Comparison of ENCODE assay signal across 13 mouse cellular contexts in the genomic region with DNA sequence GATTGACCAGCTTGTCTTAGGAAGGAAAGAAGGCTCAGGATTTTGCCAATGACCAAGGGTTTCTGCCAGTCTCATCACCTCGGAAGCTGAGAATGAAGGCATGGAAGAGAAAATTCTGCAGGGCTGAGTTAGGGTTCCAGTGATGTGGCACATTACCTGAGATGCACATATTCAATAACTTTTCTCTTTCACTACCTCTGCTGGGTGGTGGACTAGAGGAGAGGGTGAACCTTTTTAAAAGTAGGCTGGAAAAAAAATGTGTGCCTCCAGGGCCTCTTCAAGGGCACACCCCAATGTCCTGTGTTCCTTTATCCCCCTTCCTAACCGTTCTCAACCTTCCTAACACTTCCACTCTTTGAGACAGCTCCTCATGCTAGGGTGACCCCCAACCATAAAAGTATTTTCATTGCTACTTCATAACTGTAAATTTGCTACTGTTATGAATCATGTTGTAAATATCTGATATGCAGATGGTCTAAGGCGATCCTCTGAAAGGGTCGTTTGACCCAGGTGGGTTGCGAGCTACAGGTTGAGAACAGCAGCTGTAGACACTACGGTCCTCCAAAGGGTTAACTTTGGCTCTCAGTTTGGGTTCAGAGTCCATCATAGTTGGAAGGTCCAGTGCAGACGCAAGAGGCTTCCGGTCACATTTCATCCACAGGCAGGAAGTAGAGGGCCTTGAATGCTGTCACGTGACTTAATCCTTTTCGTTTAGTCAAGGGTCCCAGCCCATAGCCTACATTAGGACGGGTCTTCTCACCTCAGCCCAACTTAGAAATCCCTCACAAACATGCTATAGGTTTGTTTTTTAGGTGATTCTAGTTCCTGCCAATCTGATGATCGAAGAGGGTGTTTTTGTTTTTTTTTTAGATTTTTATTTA.
DNase-seq lines count a peak whose midpoint lies in the region; ATAC-seq and TF ChIP-seq lines count a peak whose summit lies in the region.
"Had no signal": no experiment of that assay in that cellular context is flagged by ENCODE, and none has a peak within 500 bp of the region (broad histone marks: within the 10 kb centered on the region; RNA-seq: fewer than 3 reads in every experiment).

No protein-coding gene starts in this region.

- no peaks in the 10 kb centered on the region for H3K9me3 ChIP-seq in intestine, embryonic 15.5 days
- H3K9me3 ChIP-seq in stomach, embryonic 14.5 days (ENCODE audit: control insufficient read depth, low read depth, low read length): no peaks in the 10 kb centered on the region
- H3K9me3 ChIP-seq: embryonic facial prominence, embryonic 13.5 days; forebrain, embryonic 13.5 days; limb, embryonic 15.5 days; megakaryocyte, embryonic 14.5 days; neural tube, embryonic 15.5 days had no signal

- TF ChIP-seq POLR2A in liver, adult 2 months (IDR thresholded peaks at IDR 0.05; ENCODE audit: extremely low read depth, insufficient read depth, low read length): no peak

- no peak overlapping the region for H3K9ac ChIP-seq in liver, adult 2 months (ENCODE audit: low read depth, low read length)
- no peak overlapping the region for H3K9ac ChIP-seq in intestine, embryonic 15.5 days
- no peak overlapping the region for H3K9ac ChIP-seq in stomach, embryonic 14.5 days (replicated peaks; ENCODE audit: low read depth, low read length)
- H3K9ac ChIP-seq: embryonic facial prominence, embryonic 13.5 days; forebrain, embryonic 13.5 days; limb, embryonic 15.5 days; neural tube, embryonic 15.5 days had no signal

- H3K27ac ChIP-seq in liver, adult 2 months (replicated peaks; ENCODE audit: insufficient read depth, low read depth, low read length): no peak overlapping the region
- peak overlapping the region; percentile 57 for H3K27ac ChIP-seq in intestine, embryonic 15.5 days
- H3K27ac ChIP-seq in stomach, embryonic 14.5 days (ENCODE audit: low read length): 0 out of 2 replicates have a peak overlapping the region, but pooled peaks have one; percentile 23
- H3K27ac ChIP-seq: embryonic facial prominence, embryonic 13.5 days; forebrain, embryonic 13.5 days; limb, embryonic 15.5 days; neural tube, embryonic 15.5 days had no signal

- 37% methylated on average over 12 of the region's 12 CpGs for WGBS in liver, adult 2 months
- WGBS in intestine, embryonic 15.5 days: 58% methylated on average over 12 of the region's 12 CpGs
- 59% methylated on average over 12 of the region's 12 CpGs for WGBS in stomach, embryonic 14.5 days

- peaks cover 14% of the 10 kb centered on the region for H3K4me1 ChIP-seq in liver, adult 2 months (ENCODE audit: control insufficient read depth, insufficient read depth, low read length)
- 0 out of 2 replicates have a peak, but pooled peaks cover 3% of the 10 kb centered on the region for H3K4me1 ChIP-seq in intestine, embryonic 15.5 days (replicated peaks)
- no peaks in the 10 kb centered on the region for H3K4me1 ChIP-seq in stomach, embryonic 14.5 days (ENCODE audit: control insufficient read depth, insufficient read depth, low read length)

- H3K4me3 ChIP-seq in liver, adult 2 months (ENCODE audit: insufficient read depth, low read depth, low read length): peak overlapping the region; percentile 31
- no peak overlapping the region for H3K4me3 ChIP-seq in intestine, embryonic 15.5 days (replicated peaks)
- H3K4me3 ChIP-seq in stomach, embryonic 14.5 days (ENCODE audit: low read depth, low read length): no peak overlapping the region
- H3K4me3 ChIP-seq: embryonic facial prominence, embryonic 13.5 days; forebrain, embryonic 13.5 days; limb, embryonic 15.5 days; megakaryocyte, embryonic 14.5 days; neural tube, embryonic 15.5 days had no signal

- H3K27me3 ChIP-seq in liver, adult 2 months (ENCODE audit: control insufficient read depth, insufficient read depth, low read length): no peaks in the 10 kb centered on the region
- no peaks in the 10 kb centered on the region for H3K27me3 ChIP-seq in intestine, embryonic 15.5 days (replicated peaks)
- no peaks in the 10 kb centered on the region for H3K27me3 ChIP-seq in stomach, embryonic 14.5 days (ENCODE audit: control insufficient read depth, insufficient read depth, low read length)
- H3K27me3 ChIP-seq: limb, embryonic 15.5 days; neural tube, embryonic 15.5 days had no signal

- intact Hi-C loops in left cerebral cortex, postnatal 25 days (cut with DNase I): loop anchor here (1.0 kb wide), 1 partner anchor 222 kb away; no protein-coding TSS in a partner anchor

- no peaks in the 10 kb centered on the region for H3K79me2 ChIP-seq in liver, adult 2 months (ENCODE audit: control insufficient read depth, insufficient read depth, low read length)

- no peak overlapping the region for H3K4me2 ChIP-seq in intestine, embryonic 15.5 days (replicated peaks)
- H3K4me2 ChIP-seq in stomach, embryonic 14.5 days (replicated peaks; ENCODE audit: low read depth, low read length): no peak overlapping the region
- H3K4me2 ChIP-seq: embryonic facial prominence, embryonic 13.5 days; forebrain, embryonic 13.5 days; heart, embryonic 11.5 days; limb, embryonic 15.5 days; neural tube, embryonic 15.5 days had no signal

- TF ChIP-seq CTCF in liver, adult 2 months (IDR thresholded peaks at IDR 0.05; ENCODE audit: low read depth, low read length): no peak

- DNase-seq in liver, adult 2 months (ENCODE audit: extremely low read depth, low read depth, low spot score): peak; percentile 87
- DNase-seq in liver (no peak), ES-CJ7 (ENCODE audit: low read depth, low spot score) (peak; percentile 48)
- no peak for DNase-seq in left cerebral cortex, postnatal 25 days (ENCODE audit: low spot score in 2 of 2)
- no peak for DNase-seq in spleen, postnatal 36 days (ENCODE audit: low spot score in 2 of 2)

- ATAC-seq in intestine, embryonic 15.5 days: peak; percentile 27; the same call in 1 of the 2 replicates
- ATAC-seq in stomach, embryonic 14.5 days (ENCODE audit: insufficient number of reproducible peaks, insufficient read depth, low FRiP score, low read depth): no peak

- no peaks in the 10 kb centered on the region for H3K36me3 ChIP-seq in liver, adult 2 months (ENCODE audit: control insufficient read depth, insufficient read depth, low read length)
- no peaks in the 10 kb centered on the region for H3K36me3 ChIP-seq in intestine, embryonic 15.5 days
- H3K36me3 ChIP-seq in stomach, embryonic 14.5 days (ENCODE audit: control insufficient read depth, insufficient read depth, low read length): no peaks in the 10 kb centered on the region
- H3K36me3 ChIP-seq: embryonic facial prominence, embryonic 13.5 days; limb, embryonic 15.5 days; neural tube, embryonic 15.5 days had no signal

Comparison
In these comparisons a context has a peak if more than half of its experiments do, and no peak if none do; other contexts are left out.
1. DNase-seq: peak in liver, adult 2 months (single experiment) and ES-CJ7 (single experiment); none in liver (single experiment), left cerebral cortex, postnatal 25 days (0 of 2) and spleen, postnatal 36 days (0 of 2).